Mouse (Mus musculus): ENCODE data around the gene Fam3b.

GRCm38 (mm10) chr16:97474671-97475070, 39.9 kb downstream of the Fam3b start:
- TF ChIP-seq E2F4 (IDR thresholded peaks at IDR 0.05; ENCODE audit: insufficient read depth) (no peak), POLR2A (IDR thresholded peaks at IDR 0.05; ENCODE audit: insufficient read length, low read depth) (no peak), USF1 (IDR thresholded peaks at IDR 0.05; ENCODE audit: low read depth) (no peak), POLR2AphosphoS2 (IDR thresholded peaks at IDR 0.05; ENCODE audit: insufficient read length, low read depth) (no peak), MYOD1 (IDR thresholded peaks at IDR 0.05; ENCODE audit: control insufficient read depth in 1 of 3, insufficient read length in 2 of 3, low read depth in 2 of 3) (no peak), MAX (IDR thresholded peaks at IDR 0.05; ENCODE audit: low read depth) (no peak), CEBPB (IDR thresholded peaks at IDR 0.05; ENCODE audit: insufficient read depth, poor library complexity, severe bottlenecking) (no peak), TCF12 (IDR thresholded peaks at IDR 0.05; ENCODE audit: insufficient read depth, poor library complexity, severe bottlenecking) (no peak)

All from myocyte (in vitro differentiated cells).